Mouse (Mus musculus): ENCODE results near the gene Sh2d2a. TPM values are rescaled to one million over a fixed set of nuclear protein-coding genes. Genes with fewer than 3 reads are reported as not detected.
"Not testable (repeated sequence)": the region's sequence is repeated elsewhere in the genome, so short reads cannot be mapped to it uniquely, and the experiment has no call there.

Gene Sh2d2a
- polyA plus RNA-seq (2016; fragmentation: Nextera tagmentation; extraction: Ambion mirVana) = 0.15 TPM in 1 of 2 replicates, not detected in the other

DNA sequence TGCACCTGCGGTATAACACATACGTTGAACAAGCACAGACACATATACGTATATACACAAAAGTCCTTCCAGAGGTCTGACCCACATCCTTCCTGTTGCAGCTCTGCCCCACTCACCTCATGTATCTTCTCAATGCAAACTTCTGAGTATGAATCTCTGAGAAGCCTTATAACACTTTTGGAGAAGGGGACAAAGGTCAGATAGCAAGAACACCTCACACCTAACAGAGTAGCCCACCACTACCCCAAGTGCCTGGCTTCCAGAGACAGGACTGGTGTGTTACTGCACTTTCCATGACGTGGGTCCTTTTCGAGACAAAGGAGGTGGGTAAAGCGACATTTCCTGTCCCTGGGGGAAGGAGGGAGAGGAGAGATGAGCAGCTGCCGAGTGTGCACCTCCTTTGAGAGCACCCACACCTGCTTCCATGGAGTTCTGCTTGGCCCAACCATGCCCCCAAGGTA is at the start of gene Sh2d2a:
Gene Sh2d2a (plus strand): TSS at position 106 of the 461 bp plus-strand sequence.
- no peak for ATAC-seq (ENCODE audit: insufficient number of reproducible peaks, low FRiP score)
- WGBS = 69% methylated on average over 7 of the region's 7 CpGs
- H3K9me3 ChIP-seq (replicated peaks) = no peaks in the 10 kb centered on the region
- peaks cover 6% of the 10 kb centered on the region; the same call in 1 of the 2 replicates for H3K4me1 ChIP-seq (replicated peaks)
- no peak within 1 kb of the TSS for H3K9ac ChIP-seq
- no peaks in the 10 kb centered on the region for H3K36me3 ChIP-seq
- no peak within 1 kb of the TSS for H3K4me2 ChIP-seq
- H3K4me3 ChIP-seq = no peak within 1 kb of the TSS
- no peaks in the 10 kb centered on the region for H3K27me3 ChIP-seq (replicated peaks)
- no peak within 1 kb of the TSS for H3K27ac ChIP-seq (ENCODE audit: poor library complexity, severe bottlenecking)

DNA sequence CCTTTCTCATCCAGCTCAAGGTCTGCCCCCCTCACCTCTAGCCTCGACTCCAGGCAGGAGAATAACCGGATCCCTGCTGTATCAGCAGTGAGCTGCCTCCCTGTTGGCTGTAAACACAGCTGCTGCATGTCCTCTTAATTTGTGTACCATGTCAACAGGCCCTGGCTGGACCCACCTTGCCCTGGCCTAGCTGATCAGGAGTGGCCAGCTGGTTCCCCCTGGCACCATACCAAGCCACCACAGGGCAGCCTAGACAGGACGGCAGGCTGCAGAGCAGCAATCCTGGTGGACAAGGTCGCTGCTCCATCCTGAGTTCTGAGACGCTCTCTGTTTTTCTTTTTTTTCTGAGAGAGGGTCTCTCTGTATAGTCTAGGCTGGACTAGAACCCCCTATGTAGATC is 44.9 kb upstream of the Sh2d2a start:
- H3K4me3 ChIP-seq = no peak overlapping the region
- H3K27ac ChIP-seq (ENCODE audit: poor library complexity, severe bottlenecking) = no peak overlapping the region
- no peaks in the 10 kb centered on the region for H3K36me3 ChIP-seq
- peaks cover 14% of the 10 kb centered on the region for H3K4me1 ChIP-seq (replicated peaks)
- no peak overlapping the region for H3K9ac ChIP-seq
- H3K27me3 ChIP-seq (replicated peaks) = peaks cover 100% of the 10 kb centered on the region
- WGBS = 43% methylated on average over 5 of the region's 5 CpGs
- H3K4me2 ChIP-seq = no peak overlapping the region
- no peaks in the 10 kb centered on the region for H3K9me3 ChIP-seq (replicated peaks)
- no peak for ATAC-seq (ENCODE audit: insufficient number of reproducible peaks, low FRiP score)

DNA sequence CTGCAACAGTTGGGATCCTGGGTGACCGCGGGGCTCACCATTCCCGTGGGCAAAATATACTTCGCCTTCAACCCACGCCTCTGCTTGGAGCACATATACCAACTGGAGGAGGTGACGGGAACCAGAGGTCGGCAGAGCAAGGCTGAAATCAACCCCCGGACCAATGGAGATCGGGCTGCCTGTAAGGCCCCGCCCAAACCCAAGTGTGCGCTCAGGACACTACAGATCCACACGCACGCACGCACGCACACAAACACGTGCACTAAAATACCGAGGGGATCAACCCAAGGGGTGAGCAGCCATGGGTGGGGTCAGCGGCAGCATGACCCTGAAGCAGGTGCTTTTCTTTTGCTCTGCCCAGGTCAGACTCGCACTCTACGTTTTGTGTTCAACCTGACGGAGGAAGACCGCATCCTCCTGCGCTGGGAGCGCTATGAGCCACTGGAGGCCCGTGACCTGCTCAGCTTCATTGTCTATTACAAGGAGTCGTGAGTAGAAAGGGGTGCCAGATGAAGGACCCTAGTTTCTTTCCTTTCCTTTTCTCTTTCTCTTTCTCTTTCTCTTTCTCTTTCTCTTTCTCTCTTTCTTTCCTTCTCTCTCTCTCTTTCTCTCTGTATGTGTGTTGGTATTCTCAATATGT is 42.4 kb upstream of the Sh2d2a start:
- no peaks in the 10 kb centered on the region for H3K36me3 ChIP-seq
- 4% methylated on average over 26 of the region's 26 CpGs for WGBS
- peaks cover 8% of the 10 kb centered on the region for H3K4me1 ChIP-seq (replicated peaks)
- H3K27me3 ChIP-seq (replicated peaks) = peaks cover 100% of the 10 kb centered on the region
- peak overlapping the region; percentile 26 for H3K4me3 ChIP-seq
- H3K4me2 ChIP-seq = peak overlapping the region; percentile 64
- no peaks in the 10 kb centered on the region for H3K9me3 ChIP-seq (replicated peaks)
- H3K27ac ChIP-seq (ENCODE audit: poor library complexity, severe bottlenecking) = no peak overlapping the region
- ATAC-seq (ENCODE audit: insufficient number of reproducible peaks, low FRiP score) = 0 out of 2 replicates have a peak, but pooled peaks have one; percentile 23
- H3K9ac ChIP-seq = peak overlapping the region; percentile 40; the same call in 1 of the 2 replicates

DNA sequence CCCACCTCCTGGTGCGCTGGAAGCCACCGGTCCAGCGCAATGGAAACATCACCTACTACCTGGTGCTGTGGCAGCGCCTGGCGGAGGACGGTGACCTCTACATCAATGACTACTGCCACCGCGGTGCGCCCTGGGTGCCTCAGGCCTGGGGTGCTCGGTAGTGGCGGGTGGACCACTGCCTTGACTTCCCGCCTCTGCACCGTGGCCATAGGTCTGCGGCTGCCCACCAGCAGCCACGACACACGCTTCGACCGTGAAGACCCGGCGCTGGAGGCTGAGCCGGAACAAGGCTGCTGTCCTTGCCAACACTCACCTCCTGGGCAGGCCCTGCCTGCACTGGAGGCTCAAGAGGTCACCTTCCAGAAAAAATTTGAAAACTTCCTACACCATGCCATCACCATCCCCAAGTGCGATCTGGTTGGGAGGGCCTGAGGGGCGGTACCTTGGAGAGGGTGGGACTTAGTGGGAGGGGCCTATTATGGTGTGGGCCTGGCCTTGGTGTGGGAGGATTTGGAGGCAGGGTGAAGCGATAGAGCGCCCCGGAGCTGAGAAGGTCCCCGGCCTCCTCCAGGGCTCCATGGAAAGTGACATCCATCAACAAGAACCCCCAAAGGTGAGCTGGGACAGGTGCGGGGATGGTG is 37.1 kb upstream of the Sh2d2a start:
- Histone ChIP-seq H3K4me2 (peak overlapping the region; percentile 39), H3K9ac (no peak overlapping the region), H3K36me3 (no peaks in the 10 kb centered on the region), H3K9me3 (replicated peaks) (no peaks in the 10 kb centered on the region), H3K27me3 (replicated peaks) (peaks cover 100% of the 10 kb centered on the region), H3K4me3 (peak overlapping the region; percentile 16; the same call in 1 of the 2 replicates), H3K4me1 (replicated peaks) (peaks cover 7% of the 10 kb centered on the region), H3K27ac (ENCODE audit: poor library complexity, severe bottlenecking) (no peak overlapping the region)
- WGBS = 5% methylated on average over 28 of the region's 28 CpGs
- ATAC-seq (ENCODE audit: insufficient number of reproducible peaks, low FRiP score) = peak; percentile 34; the same call in 1 of the 2 replicates

- H3K9me3 ChIP-seq (replicated peaks) = no peaks in the 10 kb centered on the region
- H3K4me1 ChIP-seq (replicated peaks) = peaks cover 10% of the 10 kb centered on the region
- WGBS = 68% methylated on average over 8 of the region's 8 CpGs
- no peak for ATAC-seq (ENCODE audit: insufficient number of reproducible peaks, low FRiP score)
- no peak overlapping the region for H3K4me2 ChIP-seq
- H3K9ac ChIP-seq = no peak overlapping the region
- H3K4me3 ChIP-seq = no peak overlapping the region
- H3K27me3 ChIP-seq (replicated peaks) = peaks cover 100% of the 10 kb centered on the region
- H3K36me3 ChIP-seq = no peaks in the 10 kb centered on the region
- H3K27ac ChIP-seq (ENCODE audit: poor library complexity, severe bottlenecking) = no peak overlapping the region
Observed at GRCm38 (mm10) chr3:87811297-87811696, 35.3 kb upstream of the Sh2d2a start.

- H3K27me3 ChIP-seq (replicated peaks) = peaks cover 97% of the 10 kb centered on the region
- WGBS = 70% methylated on average over 4 of the region's 4 CpGs
- ATAC-seq (ENCODE audit: insufficient number of reproducible peaks, low FRiP score) = no peak
Observed at GRCm38 (mm10) chr3:87812413-87812812, 34.1 kb upstream of the Sh2d2a start.

GRCm38 (mm10) chr3:87812873-87813272 is 33.7 kb upstream of the Sh2d2a start:
- 38% methylated on average over 10 of the region's 10 CpGs for WGBS
- no peak for ATAC-seq (ENCODE audit: insufficient number of reproducible peaks, low FRiP score)
- H3K27me3 ChIP-seq (replicated peaks) = peaks cover 97% of the 10 kb centered on the region

More at GRCm38 (mm10) chr3:87812413-87812812, 34.1 kb upstream of the Sh2d2a start:
- H3K9ac ChIP-seq = no peak overlapping the region
- no peak overlapping the region for H3K4me2 ChIP-seq
- no peak overlapping the region for H3K27ac ChIP-seq (ENCODE audit: poor library complexity, severe bottlenecking)
- H3K9me3 ChIP-seq (replicated peaks) = no peaks in the 10 kb centered on the region
- no peak overlapping the region for H3K4me3 ChIP-seq
- H3K36me3 ChIP-seq = no peaks in the 10 kb centered on the region
- peaks cover 13% of the 10 kb centered on the region for H3K4me1 ChIP-seq (replicated peaks)

GRCm38 (mm10) chr3:87816166-87816565 is 30.4 kb upstream of the Sh2d2a start:
- Histone ChIP-seq H3K9ac (no peak overlapping the region), H3K27me3 (replicated peaks) (peaks cover 90% of the 10 kb centered on the region), H3K9me3 (replicated peaks) (no peaks in the 10 kb centered on the region), H3K4me2 (peak overlapping the region; percentile 28), H3K36me3 (no peaks in the 10 kb centered on the region), H3K4me3 (no peak overlapping the region), H3K4me1 (replicated peaks) (peaks cover 6% of the 10 kb centered on the region; the same call in 1 of the 2 replicates), H3K27ac (ENCODE audit: poor library complexity, severe bottlenecking) (no peak overlapping the region)
- no peak for ATAC-seq (ENCODE audit: insufficient number of reproducible peaks, low FRiP score)
- WGBS = 38% methylated on average over 6 of the region's 6 CpGs

More at GRCm38 (mm10) chr3:87812873-87813272, 33.7 kb upstream of the Sh2d2a start:
- no peak overlapping the region for H3K4me3 ChIP-seq
- H3K4me1 ChIP-seq (replicated peaks) = peaks cover 13% of the 10 kb centered on the region
- H3K9me3 ChIP-seq (replicated peaks) = no peaks in the 10 kb centered on the region
- no peaks in the 10 kb centered on the region for H3K36me3 ChIP-seq
- H3K9ac ChIP-seq = no peak overlapping the region
- no peak overlapping the region for H3K4me2 ChIP-seq
- no peak overlapping the region for H3K27ac ChIP-seq (ENCODE audit: poor library complexity, severe bottlenecking)

- WGBS = 2% methylated on average over 12 of the region's 12 CpGs
- no peak overlapping the region for H3K9ac ChIP-seq
- H3K4me2 ChIP-seq = peak overlapping the region; percentile 28
- H3K36me3 ChIP-seq = no peaks in the 10 kb centered on the region
- peaks cover 6% of the 10 kb centered on the region; the same call in 1 of the 2 replicates for H3K4me1 ChIP-seq (replicated peaks)
- no peak for ATAC-seq (ENCODE audit: insufficient number of reproducible peaks, low FRiP score)
- no peaks in the 10 kb centered on the region for H3K9me3 ChIP-seq (replicated peaks)
- H3K4me3 ChIP-seq = no peak overlapping the region
- H3K27me3 ChIP-seq (replicated peaks) = peaks cover 85% of the 10 kb centered on the region
- no peak overlapping the region for H3K27ac ChIP-seq (ENCODE audit: poor library complexity, severe bottlenecking)
Observed at GRCm38 (mm10) chr3:87816646-87817093, 29.9 kb upstream of the Sh2d2a start.

DNA sequence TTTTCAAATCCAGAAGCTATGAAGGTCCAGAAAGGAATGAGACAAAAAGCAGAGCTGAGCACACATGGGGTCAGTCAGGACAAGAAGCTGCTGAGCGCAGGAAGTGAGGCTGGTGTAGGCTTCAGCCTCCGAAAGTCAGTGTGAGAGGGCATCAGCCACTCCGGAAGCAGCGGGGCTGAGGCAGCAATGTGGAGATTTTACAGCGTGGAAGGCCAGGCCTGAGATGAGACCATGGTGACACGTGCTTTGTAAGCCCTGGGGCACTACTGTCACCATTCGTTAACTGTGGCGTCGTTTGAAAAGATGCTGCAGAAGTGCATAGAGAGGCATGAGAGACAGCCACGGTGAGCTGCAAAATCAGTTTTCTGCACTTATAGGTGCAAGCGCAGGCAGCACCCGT is 28.3 kb upstream of the Sh2d2a start:
- Histone ChIP-seq H3K4me1 (replicated peaks) (peaks cover 6% of the 10 kb centered on the region; the same call in 1 of the 2 replicates), H3K9me3 (replicated peaks) (no peaks in the 10 kb centered on the region), H3K9ac (no peak overlapping the region), H3K27ac (ENCODE audit: poor library complexity, severe bottlenecking) (no peak overlapping the region), H3K36me3 (no peaks in the 10 kb centered on the region), H3K4me2 (no peak overlapping the region), H3K4me3 (no peak overlapping the region), H3K27me3 (replicated peaks) (peaks cover 70% of the 10 kb centered on the region)
- ATAC-seq (ENCODE audit: insufficient number of reproducible peaks, low FRiP score) = no peak
- whole genome bisulfite sequencing = 58% methylated on average over 12 of the region's 12 CpGs

- ATAC-seq (ENCODE audit: insufficient number of reproducible peaks, low FRiP score); H3K4me1 ChIP-seq (replicated peaks); H3K9ac ChIP-seq; H3K27ac ChIP-seq (ENCODE audit: poor library complexity, severe bottlenecking); H3K4me3 ChIP-seq; H3K4me2 ChIP-seq; H3K9me3 ChIP-seq (replicated peaks); H3K36me3 ChIP-seq: not testable (repeated sequence)
- 93% methylated on average over 1 of the region's 1 CpGs for WGBS
- peaks cover 20% of the 10 kb centered on the region for H3K27me3 ChIP-seq (replicated peaks)
Observed at GRCm38 (mm10) chr3:87824206-87824605, 22.3 kb upstream of the Sh2d2a start, which contains the start of gene Pear1. Gene Pear1, minus strand, starts transcription at chr3:87824306.
